Mouse (Mus musculus) hindbrain, postnatal 0 days (tissue): ENCODE results near the gene Zmym2. TPM values are rescaled to one million over a fixed set of nuclear protein-coding genes. Genes with fewer than 3 reads are reported as not detected.
"Not testable (repeated sequence)": the region's sequence is repeated elsewhere in the genome, so short reads cannot be mapped to it uniquely, and the experiment has no call there.

Experiments used
- ATAC-seq: fragments of 200-750 bp; cut with Nextera tagmentation; 2 replicates; pipeline ENCODE4 v1.8.0; 2017; ENCODE audit warnings: mild to moderate bottlenecking, moderate TSS enrichment, moderate library complexity
- DNase-seq: peaks from one replicate; pipeline ENCODE4 v3.0.0-alpha.2; 2015; ENCODE audit warnings: low spot score
- H3K27ac ChIP-seq: fragments of 300-500 bp; sonication (generic); 2 replicates; pipeline ENCODE4 v1.5.1; 2014; ENCODE audit warnings: mild to moderate bottlenecking
- H3K27me3 ChIP-seq: fragments of 300-500 bp; sonication (generic); 2 replicates; pipeline ENCODE4 v1.6.1; 2014; ENCODE audit warnings: low read length, mixed read lengths; ENCODE audit not compliant: insufficient read depth
- H3K36me3 ChIP-seq: fragments of 300-500 bp; sonication (generic); 2 replicates; pipeline ENCODE4 v1.6.1; 2014; ENCODE audit warnings: low read length, mixed read lengths; ENCODE audit not compliant: insufficient read depth
- H3K4me1 ChIP-seq: fragments of 300-500 bp; sonication (generic); 2 replicates; pipeline ENCODE4 v1.6.1; 2014; ENCODE audit warnings: antibody characterized with exemption, low read length, mixed read lengths; ENCODE audit not compliant: insufficient read depth
- H3K4me2 ChIP-seq: fragments of 300-500 bp; sonication (generic); 2 replicates; pipeline ENCODE4 v1.6.1; 2014; ENCODE audit warnings: low read depth, mild to moderate bottlenecking, low read length, moderate library complexity, mixed read lengths
- H3K4me3 ChIP-seq: fragments of 300-500 bp; sonication (generic); 2 replicates; pipeline ENCODE4 v1.5.1; 2014; ENCODE audit warnings: low read length
- H3K9ac ChIP-seq: fragments of 300-500 bp; sonication (generic); replicated peaks from 2 replicates; pipeline ENCODE4 v1.6.1; 2014; ENCODE audit warnings: mild to moderate bottlenecking, low read length, moderate library complexity, mixed read lengths
- H3K9me3 ChIP-seq: fragments of 300-500 bp; sonication (generic); 2 replicates; pipeline ENCODE4 v1.6.1; 2016; ENCODE audit warnings: low read length, mixed read lengths
- CTCF ChIP-seq: IDR thresholded peaks from 2 replicates; pipeline ENCODE4 v1.5.1; 2016; ENCODE audit warnings: antibody characterized with exemption, control low read depth, low read depth
- WGBS: fragments of 180-500 bp; shearing (Covaris S2); extraction: QIAGEN DNeasy Blood & Tissue Kit; methylation state at CpG from one replicate; pipeline ENCODE4 v1.1.7; 2014; 5-methylcytosine and 5-hydroxymethylcytosine counted together
- polyA plus RNA-seq: library from polyadenylated mRNA; unstranded; fragments of >200 nt; fragmentation: Nextera tagmentation; extraction: Ambion mirVana; gene quantifications from 2 replicates; pipeline ENCODE4 v1.2.1, GENCODE M21; 2015
- total RNA-seq: library from RNA; depleted of rRNA; stranded (reverse); fragments of >200 nt; gene quantifications from 2 replicates; pipeline ENCODE4 v1.2.3, GENCODE M21; 2014; rRNA removed

The Zmym2 gene
- total RNA-seq (27.3 and 37.1 TPM in 2 replicates), polyA plus RNA-seq (28.5 TPM in 2 replicates)

- TF ChIP-seq CTCF = peak; percentile 56
- H3K4me1 ChIP-seq, H3K9me3 ChIP-seq, H3K27me3 ChIP-seq, H3K36me3 ChIP-seq: not testable (repeated sequence)
- WGBS = 1% methylated on average over 27 of the region's 87 CpGs
- H3K4me3 ChIP-seq = peak within 1 kb of the TSS; percentile 69
- DNase-seq (peak; percentile 77), ATAC-seq (peak; percentile 9; the same call in 1 of the 2 replicates)
- H3K4me2 ChIP-seq = peak within 1 kb of the TSS; percentile 64
- peak within 1 kb of the TSS; percentile 99 for H3K27ac ChIP-seq
- H3K9ac ChIP-seq = peak within 1 kb of the TSS; percentile 87
These were observed at the start of gene Zmym2 for GRCm38 (mm10) chr14:56886594-56887513. TSS of gene Zmym2 (plus strand) at chr14:56886653.

- H3K4me3 ChIP-seq = no peak overlapping the region
- DNase-seq (no peak), ATAC-seq (no peak)
- H3K4me1 ChIP-seq = no peaks in the 10 kb centered on the region
- H3K27ac ChIP-seq = no peak overlapping the region
- WGBS = 48% methylated on average over 4 of the region's 4 CpGs
- no peaks in the 10 kb centered on the region for H3K9me3 ChIP-seq
- H3K36me3 ChIP-seq = no peaks in the 10 kb centered on the region
- H3K4me2 ChIP-seq = no peak overlapping the region
- no peak overlapping the region for H3K9ac ChIP-seq
- H3K27me3 ChIP-seq = no peaks in the 10 kb centered on the region
- TF ChIP-seq CTCF = no peak
These were observed 42.4 kb upstream of the Zmym2 start for GRCm38 (mm10) chr14:56844033-56844432.

GRCm38 (mm10) chr14:56844507-56844906, 41.9 kb upstream of the Zmym2 start:
- no peak for TF ChIP-seq CTCF
- H3K27me3 ChIP-seq = no peaks in the 10 kb centered on the region
- peak; percentile 75; the same call in 1 of the 2 replicates for ATAC-seq
- H3K9me3 ChIP-seq = no peaks in the 10 kb centered on the region
- no peaks in the 10 kb centered on the region for H3K4me1 ChIP-seq
- no peak overlapping the region for H3K4me3 ChIP-seq
- no peak overlapping the region for H3K9ac ChIP-seq
- peak; percentile 15 for DNase-seq
- no peak overlapping the region for H3K4me2 ChIP-seq
- WGBS = 5% methylated on average over 2 of the region's 2 CpGs
- H3K36me3 ChIP-seq = no peaks in the 10 kb centered on the region
- no peak overlapping the region for H3K27ac ChIP-seq

- Histone ChIP-seq H3K9ac (no peak overlapping the region), H3K4me2 (no peak overlapping the region), H3K9me3 (no peaks in the 10 kb centered on the region; the same call in 1 of the 2 replicates), H3K36me3 (no peaks in the 10 kb centered on the region), H3K4me3 (no peak overlapping the region), H3K27me3 (no peaks in the 10 kb centered on the region), H3K4me1 (no peaks in the 10 kb centered on the region), H3K27ac (no peak overlapping the region)
- WGBS = 64% methylated on average over 2 of the region's 2 CpGs
- no peak for TF ChIP-seq CTCF
- DNase-seq (no peak), ATAC-seq (no peak)
These were observed 38.1 kb upstream of the Zmym2 start for GRCm38 (mm10) chr14:56848322-56848721.

DNA sequence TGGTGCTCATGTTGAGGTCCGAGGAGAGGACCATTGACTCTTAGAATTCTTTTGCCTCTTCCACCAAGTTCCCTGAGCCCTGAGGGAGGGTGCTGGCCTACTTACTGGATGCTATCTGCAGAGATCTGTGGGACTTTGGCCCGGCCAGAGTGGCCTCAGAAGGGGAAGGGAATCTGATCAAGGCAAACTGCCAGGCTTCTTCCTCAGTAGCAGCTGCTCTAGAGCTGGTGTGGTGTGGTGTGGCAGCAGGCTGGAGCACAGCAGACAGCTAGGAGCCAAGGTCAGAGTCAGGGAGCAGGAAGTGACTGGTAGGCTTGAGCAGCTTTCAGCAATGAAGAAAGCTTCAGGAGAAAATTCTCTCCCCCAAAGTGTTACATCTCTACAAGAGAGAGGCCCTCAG, 36.8 kb upstream of the Zmym2 start:
- H3K4me3 ChIP-seq = no peak overlapping the region
- H3K27me3 ChIP-seq = no peaks in the 10 kb centered on the region
- no peak overlapping the region for H3K27ac ChIP-seq
- DNase-seq (no peak), ATAC-seq (no peak)
- no peak overlapping the region for H3K4me2 ChIP-seq
- peaks cover 11% of the 10 kb centered on the region for H3K9me3 ChIP-seq
- 68% methylated on average over 2 of the region's 2 CpGs for WGBS
- H3K4me1 ChIP-seq = no peaks in the 10 kb centered on the region
- no peak overlapping the region for H3K9ac ChIP-seq
- no peaks in the 10 kb centered on the region for H3K36me3 ChIP-seq
- TF ChIP-seq CTCF = no peak

GRCm38 (mm10) chr14:56864041-56864440, 22.4 kb upstream of the Zmym2 start:
- 61% methylated on average over 8 of the region's 8 CpGs for WGBS
- 0 out of 2 replicates have a peak, but pooled peaks cover 6% of the 10 kb centered on the region for H3K27me3 ChIP-seq
- no peak for TF ChIP-seq CTCF
- H3K9ac ChIP-seq = no peak overlapping the region
- H3K27ac ChIP-seq = no peak overlapping the region
- ATAC-seq = no peak
- no peak for DNase-seq
- H3K4me2 ChIP-seq = no peak overlapping the region
- no peaks in the 10 kb centered on the region for H3K36me3 ChIP-seq
- no peaks in the 10 kb centered on the region for H3K9me3 ChIP-seq
- H3K4me3 ChIP-seq = no peak overlapping the region
- no peaks in the 10 kb centered on the region; the same call in 1 of the 2 replicates for H3K4me1 ChIP-seq

DNA sequence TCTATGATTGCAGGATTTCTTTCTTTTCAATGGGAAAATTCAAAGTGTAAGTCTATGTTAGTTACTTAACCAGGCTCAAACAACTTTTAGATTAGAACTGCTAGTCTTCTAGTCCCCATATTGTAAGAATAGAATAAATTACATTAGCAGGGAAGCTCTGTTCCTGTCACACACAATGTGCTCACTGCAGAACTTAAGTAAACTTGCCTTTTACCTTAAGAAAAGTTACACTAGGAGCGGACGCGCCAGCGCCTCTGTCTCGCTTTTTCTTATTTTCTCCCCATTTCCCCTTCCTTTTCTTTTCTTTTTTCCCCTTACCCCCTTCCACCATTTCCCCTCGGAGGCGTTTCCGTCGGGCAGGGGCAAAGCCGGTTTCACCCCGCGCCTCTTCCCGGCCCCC, 21.8 kb upstream of the Zmym2 start:
- no peak overlapping the region for H3K9ac ChIP-seq
- no peak for ATAC-seq
- H3K36me3 ChIP-seq = no peaks in the 10 kb centered on the region
- DNase-seq = no peak
- no peak overlapping the region for H3K27ac ChIP-seq
- 0 out of 2 replicates have a peak, but pooled peaks cover 6% of the 10 kb centered on the region for H3K27me3 ChIP-seq
- no peaks in the 10 kb centered on the region; the same call in 1 of the 2 replicates for H3K4me1 ChIP-seq
- 7% methylated on average over 13 of the region's 13 CpGs for WGBS
- peak overlapping the region; percentile 55 for H3K4me2 ChIP-seq
- peak overlapping the region; percentile 33 for H3K4me3 ChIP-seq
- no peaks in the 10 kb centered on the region for H3K9me3 ChIP-seq
- no peak for TF ChIP-seq CTCF

DNA sequence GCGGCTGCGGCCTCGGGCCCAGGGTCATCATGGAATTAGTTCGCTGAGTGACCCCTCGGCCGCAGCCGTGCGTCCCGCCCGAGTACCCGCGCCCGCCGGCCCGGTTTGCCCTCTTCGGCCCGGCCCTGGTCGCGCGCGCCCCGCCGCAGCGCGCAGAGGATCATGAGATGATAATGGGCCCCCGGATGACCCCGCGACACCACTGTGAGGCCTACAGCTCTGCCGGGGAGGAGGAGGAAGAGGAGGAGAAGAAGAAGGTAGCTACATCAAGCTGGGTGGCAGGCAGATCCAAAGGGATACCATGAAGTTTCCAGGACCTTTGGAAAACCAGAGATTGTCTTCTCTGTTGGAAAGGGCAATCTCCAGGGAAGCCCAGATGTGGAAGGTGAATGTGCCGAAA, 21.3 kb upstream of the Zmym2 start:
- not testable (repeated sequence) for H3K9ac ChIP-seq, H3K27me3 ChIP-seq, H3K9me3 ChIP-seq, ATAC-seq, H3K4me1 ChIP-seq, H3K36me3 ChIP-seq, DNase-seq, H3K27ac ChIP-seq
- 3% methylated on average over 29 of the region's 30 CpGs for WGBS
- Histone ChIP-seq H3K4me3 (peak overlapping the region; percentile 33), H3K4me2 (peak overlapping the region; percentile 55)
